Mouse (Mus musculus) embryonic facial prominence, embryonic 14.5 days (tissue): Measurements from ENCODE around the gene Cep152. TPM values are rescaled to one million over a fixed set of nuclear protein-coding genes. Genes with fewer than 3 reads are reported as not detected.
A peak's percentile ranks its signal among the peaks of the same experiment; 100 is the strongest.

Source experiments
- ATAC-seq: fragments of 200-750 bp; cut with Nextera tagmentation; 2 replicates; pipeline ENCODE4 v1.8.0; 2017; ENCODE audit warnings: low read depth, moderate number of reproducible peaks, moderate TSS enrichment
- DNase-seq: peaks from one replicate; pipeline ENCODE4 v3.0.0-alpha.2; 2015; ENCODE audit warnings: low spot score
- H3K27ac ChIP-seq: fragments of 300-500 bp; sonication (generic); replicated peaks from 2 replicates; pipeline ENCODE4 v1.5.1; 2014; ENCODE audit warnings: low read depth, mild to moderate bottlenecking, low read length, moderate library complexity
- H3K27me3 ChIP-seq: fragments of 300-500 bp; sonication (generic); replicated peaks from 2 replicates; pipeline ENCODE4 v1.6.1; 2014; ENCODE audit warnings: low read length; ENCODE audit not compliant: control insufficient read depth, insufficient read depth
- H3K36me3 ChIP-seq: fragments of 300-500 bp; sonication (generic); 2 replicates; pipeline ENCODE4 v1.6.1; 2014; ENCODE audit warnings: low read length, mixed read lengths; ENCODE audit not compliant: control insufficient read depth, insufficient read depth
- H3K4me1 ChIP-seq: fragments of 300-500 bp; sonication (generic); 2 replicates; pipeline ENCODE4 v1.6.1; 2014; ENCODE audit warnings: antibody characterized with exemption, low read length; ENCODE audit not compliant: control insufficient read depth, insufficient read depth
- H3K4me2 ChIP-seq: fragments of 300-500 bp; sonication (generic); 2 replicates; pipeline ENCODE4 v1.6.1; 2014; ENCODE audit warnings: low read depth, mild to moderate bottlenecking, low read length, moderate library complexity, mixed read lengths
- H3K4me3 ChIP-seq: fragments of 300-500 bp; sonication (generic); 2 replicates; pipeline ENCODE4 v1.5.1; 2014; ENCODE audit warnings: low read depth, mild to moderate bottlenecking, low read length
- H3K9ac ChIP-seq: fragments of 300-500 bp; sonication (generic); 2 replicates; pipeline ENCODE4 v1.6.1; 2014; ENCODE audit warnings: low read depth, mild to moderate bottlenecking, low read length, moderate library complexity, mixed read lengths
- H3K9me3 ChIP-seq: fragments of 300-500 bp; sonication (generic); 2 replicates; pipeline ENCODE4 v1.6.1; 2016; ENCODE audit warnings: low read length; ENCODE audit not compliant: control insufficient read depth
- WGBS: fragments of 180-500 bp; shearing (Covaris S2); extraction: QIAGEN DNeasy Blood & Tissue Kit; methylation state at CpG from one replicate; pipeline ENCODE4 v1.1.7; 2014; 5-methylcytosine and 5-hydroxymethylcytosine counted together
- polyA plus RNA-seq: library from polyadenylated mRNA; unstranded; fragments of >200 nt; fragmentation: Nextera tagmentation; extraction: Ambion mirVana; gene quantifications from 2 replicates; pipeline ENCODE4 v1.2.1, GENCODE M21; 2014

Cep152 gene
- polyA plus RNA-seq, 1 experiment from 2014 or later: 6.9 TPM

GRCm38 (mm10) chr2:125620213-125620907 is 4.6 kb downstream of the Cep152 start:
- Histone ChIP-seq H3K9me3 (no peaks in the 10 kb centered on the region), H3K4me1 (peaks cover 14% of the 10 kb centered on the region), H3K9ac (no peak overlapping the region), H3K27me3 (no peaks in the 10 kb centered on the region), H3K27ac (0 out of 2 replicates have a peak overlapping the region, but pooled peaks have one; percentile 3), H3K36me3 (peaks cover 44% of the 10 kb centered on the region), H3K4me2 (0 out of 2 replicates have a peak overlapping the region, but pooled peaks have one; percentile 23), H3K4me3 (no peak overlapping the region)
- DNase-seq (peak; percentile 83), ATAC-seq (peak; percentile 68)
- WGBS: 40% methylated on average over 25 of the region's 25 CpGs

GRCm38 (mm10) chr2:125615858-125616424 is 9.0 kb downstream of the Cep152 start:
- Histone ChIP-seq H3K4me2 (no peak overlapping the region), H3K4me3 (no peak overlapping the region), H3K36me3 (peaks cover 81% of the 10 kb centered on the region), H3K9ac (no peak overlapping the region), H3K27ac (no peak overlapping the region), H3K27me3 (no peaks in the 10 kb centered on the region), H3K4me1 (no peaks in the 10 kb centered on the region), H3K9me3 (no peaks in the 10 kb centered on the region)
- DNase-seq: no peak
- ATAC-seq: no peak
- WGBS: 79% methylated on average over 8 of the region's 8 CpGs

GRCm38 (mm10) chr2:125615440-125615839 is 9.5 kb downstream of the Cep152 start:
- Histone ChIP-seq H3K27ac (no peak overlapping the region), H3K9me3 (no peaks in the 10 kb centered on the region), H3K36me3 (peaks cover 84% of the 10 kb centered on the region), H3K9ac (no peak overlapping the region), H3K4me1 (no peaks in the 10 kb centered on the region), H3K27me3 (no peaks in the 10 kb centered on the region), H3K4me2 (no peak overlapping the region), H3K4me3 (no peak overlapping the region)
- DNase-seq (no peak), ATAC-seq (no peak)
- WGBS: 94% methylated on average over 7 of the region's 7 CpGs

GRCm38 (mm10) chr2:125606220-125606845 is 18.6 kb downstream of the Cep152 start:
- Histone ChIP-seq H3K27me3 (no peaks in the 10 kb centered on the region), H3K36me3 (peaks cover 52% of the 10 kb centered on the region), H3K9me3 (no peaks in the 10 kb centered on the region), H3K27ac (no peak overlapping the region), H3K9ac (no peak overlapping the region), H3K4me3 (no peak overlapping the region), H3K4me2 (no peak overlapping the region), H3K4me1 (no peaks in the 10 kb centered on the region)
- DNase-seq (peak; percentile 62), ATAC-seq (no peak)
- WGBS: 70% methylated on average over 17 of the region's 17 CpGs

- H3K4me3 ChIP-seq: no peak overlapping the region
- H3K36me3 ChIP-seq: peaks cover 61% of the 10 kb centered on the region
- no peak overlapping the region for H3K4me2 ChIP-seq
- DNase-seq: peak; percentile 72
- H3K9ac ChIP-seq: no peak overlapping the region
- ATAC-seq: no peak
- no peaks in the 10 kb centered on the region for H3K4me1 ChIP-seq
- 66% methylated on average over 7 of the region's 7 CpGs for WGBS
- no peak overlapping the region for H3K27ac ChIP-seq
- no peaks in the 10 kb centered on the region for H3K27me3 ChIP-seq
- no peaks in the 10 kb centered on the region for H3K9me3 ChIP-seq
Observed at GRCm38 (mm10) chr2:125604646-125605045, 20.3 kb downstream of the Cep152 start.

- DNase-seq: no peak
- no peak for ATAC-seq
- Histone ChIP-seq H3K27me3 (no peaks in the 10 kb centered on the region), H3K9ac (no peak overlapping the region), H3K4me3 (no peak overlapping the region), H3K4me1 (no peaks in the 10 kb centered on the region), H3K4me2 (no peak overlapping the region), H3K9me3 (no peaks in the 10 kb centered on the region), H3K36me3 (peaks cover 61% of the 10 kb centered on the region), H3K27ac (no peak overlapping the region)
- 84% methylated on average over 3 of the region's 3 CpGs for WGBS
Observed at GRCm38 (mm10) chr2:125602970-125603369, 21.9 kb downstream of the Cep152 start.

- 79% methylated on average over 4 of the region's 4 CpGs for WGBS
- Histone ChIP-seq H3K36me3 (peaks cover 73% of the 10 kb centered on the region), H3K9ac (no peak overlapping the region), H3K27me3 (no peaks in the 10 kb centered on the region), H3K27ac (no peak overlapping the region), H3K4me1 (no peaks in the 10 kb centered on the region), H3K9me3 (no peaks in the 10 kb centered on the region), H3K4me3 (no peak overlapping the region), H3K4me2 (no peak overlapping the region)
- no peak for DNase-seq
- ATAC-seq: no peak
Observed at GRCm38 (mm10) chr2:125598958-125599357, 26.0 kb downstream of the Cep152 start.

- WGBS: 66% methylated on average over 6 of the region's 6 CpGs
- Histone ChIP-seq H3K4me1 (no peaks in the 10 kb centered on the region), H3K27me3 (no peaks in the 10 kb centered on the region), H3K4me3 (no peak overlapping the region), H3K27ac (no peak overlapping the region), H3K36me3 (peaks cover 75% of the 10 kb centered on the region), H3K9ac (no peak overlapping the region), H3K9me3 (no peaks in the 10 kb centered on the region), H3K4me2 (no peak overlapping the region)
- ATAC-seq (no peak), DNase-seq (no peak)
Observed at GRCm38 (mm10) chr2:125598251-125598650, 26.7 kb downstream of the Cep152 start.
